Comparison of ENCODE assay signal across 7 mouse cellular contexts in genomic region chr7:116198407-116198806, GRCm38 (mm10).
DNase-seq lines count a peak whose midpoint lies in the region; TF ChIP-seq lines count a peak whose summit lies in the region.

No protein-coding gene starts in this region.

- DNase-seq in 3134 (ENCODE audit: extremely low read depth, insufficient read length, low spot score) (peak; percentile 31), 3T3-L1 (ENCODE audit: low read depth, low spot score) (peak; percentile 16)
- DNase-seq in heart, adult 2 months: peak; percentile 31 to 43
- DNase-seq in kidney, postnatal 36 days: peak; percentile 46 to 65
- DNase-seq in cerebellum, postnatal 14 days: no peak
- DNase-seq in left cerebral cortex, postnatal 4 days: no peak
- DNase-seq in gastrocnemius, adult 8-10 months (ENCODE audit: low spot score in 2 of 2): no peak

- no peaks in the 10 kb centered on the region for H3K79me2 ChIP-seq in heart, adult 2 months (replicated peaks; ENCODE audit: control insufficient read depth, insufficient read depth, low read length)

- TF ChIP-seq CTCF in heart, adult 2 months (IDR thresholded peaks at IDR 0.05): no peak

- no peaks in the 10 kb centered on the region for H3K36me3 ChIP-seq in heart, adult 2 months (ENCODE audit: control insufficient read depth, insufficient read depth, low read length)

- H3K4me3 ChIP-seq in heart, adult 2 months: no peak overlapping the region

- WGBS in heart, adult 2 months: 2% methylated on average over 7 of the region's 7 CpGs

- H3K9ac ChIP-seq in heart, adult 2 months (ENCODE audit: low read depth, low read length): no peak overlapping the region

- no peaks in the 10 kb centered on the region for H3K27me3 ChIP-seq in heart, adult 2 months (ENCODE audit: control insufficient read depth, insufficient read depth, low read length)

- intact Hi-C loops in heart, adult 2 months (cut with DNase I): loop anchor here (2.0 to 5.0 kb wide), 2 partner anchors 38 to 66 kb away; no protein-coding TSS in a partner anchor
- intact Hi-C loops in left cerebral cortex, postnatal 4 days (cut with DNase I): no loop called here

- no peak for TF ChIP-seq EP300 in heart, adult 2 months (IDR thresholded peaks at IDR 0.05; ENCODE audit: insufficient read depth, low read depth, low read length)

- H3K27ac ChIP-seq in heart, adult 2 months: no peak overlapping the region

- TF ChIP-seq POLR2A in heart, adult 2 months (IDR thresholded peaks at IDR 0.05; ENCODE audit: insufficient read depth, low read depth, low read length): no peak

- peaks cover 5% of the 10 kb centered on the region; the same call in 1 of the 2 replicates for H3K4me1 ChIP-seq in heart, adult 2 months (ENCODE audit: control insufficient read depth, insufficient read depth, low read length)

Comparison
In these comparisons a context has a peak if more than half of its experiments do, and no peak if none do; other contexts are left out.
1. DNase-seq: peak in 3134 (single experiment), 3T3-L1 (single experiment), heart, adult 2 months (2 of 2) and kidney, postnatal 36 days (2 of 2); none in cerebellum, postnatal 14 days (0 of 2), left cerebral cortex, postnatal 4 days (single experiment) and gastrocnemius, adult 8-10 months (0 of 2).